Mouse (Mus musculus): ENCODE results near the gene Klhl32.
A peak's percentile ranks its signal among the peaks of the same experiment; 100 is the strongest.

Klhl32 gene

GRCm38 (mm10) chr4:24631177-24631911 lies 219.6 kb downstream of the Klhl32 start:
- no peak for DNase-seq (ENCODE audit: low read depth, low spot score)

GRCm38 (mm10) chr4:24630430-24630829 lies 220.5 kb downstream of the Klhl32 start:
- no peak for DNase-seq (ENCODE audit: low read depth, low spot score)

GRCm38 (mm10) chr4:24627871-24628270 lies 223.1 kb downstream of the Klhl32 start:
- DNase-seq (ENCODE audit: low read depth, low spot score), result no peak

DNA sequence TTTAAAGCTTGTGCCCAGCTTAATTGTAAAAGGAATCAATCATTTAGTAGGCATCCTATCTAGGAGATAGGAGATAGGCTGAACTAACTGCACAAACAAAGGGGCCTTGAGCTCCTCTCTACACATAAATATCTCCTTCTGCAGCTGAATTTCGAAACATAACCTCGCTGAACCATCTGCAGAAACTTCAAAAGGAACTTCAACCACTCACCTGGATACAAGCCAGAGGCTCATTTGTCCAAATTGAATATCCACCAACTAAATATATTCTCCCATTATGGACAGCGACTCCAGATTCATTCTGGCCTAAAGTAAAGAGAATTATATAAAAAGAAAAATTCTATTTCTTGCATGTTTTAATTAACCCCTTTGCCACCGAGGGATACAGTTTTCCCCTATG lies 224.2 kb downstream of the Klhl32 start:
- no peak for DNase-seq (ENCODE audit: low read depth, low spot score)

- DNase-seq (ENCODE audit: low read depth, low spot score), result no peak
Measured at GRCm38 (mm10) chr4:24625951-24626584, 224.9 kb downstream of the Klhl32 start.

DNA sequence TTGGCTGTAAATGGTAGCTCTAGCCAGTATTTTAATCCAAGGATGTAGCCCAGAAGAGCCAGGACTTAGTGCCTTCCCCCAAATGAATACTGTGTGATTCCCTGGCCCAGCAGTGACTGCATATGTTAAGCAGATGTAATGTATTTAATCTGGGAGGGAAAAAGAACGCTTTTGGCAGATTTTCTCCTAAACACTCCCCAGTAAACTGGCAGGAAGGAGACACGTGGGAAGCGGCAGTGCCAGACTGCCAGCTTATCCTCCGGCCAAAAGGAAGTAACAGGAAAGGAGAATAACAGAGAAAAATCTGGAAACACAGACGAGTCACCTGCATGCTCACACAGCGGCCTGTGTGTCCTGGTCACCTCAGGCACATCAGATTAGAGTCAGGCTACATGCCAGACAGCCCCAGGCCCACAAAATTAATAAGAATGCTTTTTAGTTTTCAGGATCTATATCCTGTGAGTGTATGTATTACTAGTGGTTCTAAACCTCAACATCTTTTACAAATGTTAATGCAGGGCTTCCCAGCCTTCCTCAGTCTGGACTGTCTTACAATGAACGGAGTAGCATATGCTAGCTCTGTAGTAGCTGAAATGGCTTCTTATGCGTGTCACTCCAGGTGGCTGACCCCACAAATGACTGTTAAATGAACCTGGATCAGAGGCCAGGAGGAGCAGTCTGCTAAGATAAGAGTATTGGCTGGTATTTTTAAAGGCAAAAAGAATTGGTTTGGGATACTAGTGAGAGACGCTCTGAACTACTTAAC lies 229.3 kb downstream of the Klhl32 start:
- DNase-seq (ENCODE audit: low read depth, low spot score), result no peak

GRCm38 (mm10) chr4:24620440-24620839 lies 230.5 kb downstream of the Klhl32 start:
- no peak for DNase-seq (ENCODE audit: low read depth, low spot score)

- DNase-seq (ENCODE audit: low read depth, low spot score), result no peak
Measured at GRCm38 (mm10) chr4:24620005-24620404, 230.9 kb downstream of the Klhl32 start.

DNA sequence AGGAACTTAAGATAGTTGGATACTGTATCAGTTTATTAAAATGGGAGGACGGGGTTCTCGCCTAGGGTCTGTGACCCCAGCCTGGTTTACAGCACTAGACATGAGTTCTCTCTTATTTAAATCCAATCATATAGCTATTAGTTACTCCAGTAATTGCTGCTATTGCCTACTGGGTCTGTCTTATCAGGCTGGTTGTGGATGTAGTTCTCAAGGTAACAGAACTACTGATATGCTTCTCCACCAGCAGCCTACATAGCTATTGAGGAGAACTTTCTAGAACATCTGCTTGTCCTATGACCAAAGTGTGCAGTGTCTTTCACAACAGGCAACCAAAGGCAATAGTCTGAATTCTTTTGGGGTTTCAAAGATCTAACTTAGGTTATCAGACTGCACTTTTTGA lies 241.4 kb downstream of the Klhl32 start:
- DNase-seq (ENCODE audit: low read depth, low spot score), result no peak

- DNase-seq (ENCODE audit: low read depth, low spot score), result no peak
Measured at GRCm38 (mm10) chr4:24609085-24609484, 241.8 kb downstream of the Klhl32 start.

GRCm38 (mm10) chr4:24601711-24602110 lies 249.2 kb downstream of the Klhl32 start:
- no peak for DNase-seq (ENCODE audit: low read depth, low spot score)

GRCm38 (mm10) chr4:24598637-24599036 lies 252.3 kb downstream of the Klhl32 start:
- DNase-seq (ENCODE audit: low read depth, low spot score), result no peak

DNA sequence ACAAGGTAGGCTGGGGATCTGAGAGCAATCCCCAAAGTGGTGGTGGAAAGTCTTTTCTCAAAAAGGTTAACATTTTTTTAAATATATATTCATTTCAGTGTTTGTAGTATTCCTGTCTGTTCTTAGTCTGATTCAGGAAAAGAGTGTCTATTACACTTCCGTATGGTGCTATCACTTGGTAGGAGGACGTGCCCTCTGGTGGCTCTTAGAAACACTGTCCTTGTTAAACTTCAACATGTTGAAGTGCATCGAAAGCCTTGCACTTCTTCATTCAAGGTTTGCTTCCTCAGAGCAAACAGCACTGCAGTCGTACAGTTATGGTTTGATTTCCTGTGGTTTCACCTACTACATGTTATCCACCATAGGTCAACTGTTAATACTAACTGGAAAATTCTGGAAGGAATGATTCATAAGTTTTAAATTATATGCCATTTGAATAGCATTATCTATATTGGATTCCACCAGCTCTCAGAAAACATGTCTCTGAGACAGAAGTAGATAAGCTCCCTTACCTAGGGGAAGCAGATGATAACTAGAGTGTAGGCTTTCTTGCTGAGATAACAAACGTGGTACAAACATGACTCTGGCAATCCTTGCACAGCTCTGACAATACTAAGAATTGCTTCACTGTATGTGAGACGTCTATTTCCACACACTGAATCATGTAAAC lies 253.8 kb downstream of the Klhl32 start:
- no peak for DNase-seq (ENCODE audit: low read depth, low spot score)

GRCm38 (mm10) chr4:24594824-24595223 lies 256.1 kb downstream of the Klhl32 start:
- DNase-seq (ENCODE audit: low read depth, low spot score), result no peak

- DNase-seq (ENCODE audit: low read depth, low spot score), result no peak
Measured at GRCm38 (mm10) chr4:24583997-24584396, 266.9 kb downstream of the Klhl32 start.

DNA sequence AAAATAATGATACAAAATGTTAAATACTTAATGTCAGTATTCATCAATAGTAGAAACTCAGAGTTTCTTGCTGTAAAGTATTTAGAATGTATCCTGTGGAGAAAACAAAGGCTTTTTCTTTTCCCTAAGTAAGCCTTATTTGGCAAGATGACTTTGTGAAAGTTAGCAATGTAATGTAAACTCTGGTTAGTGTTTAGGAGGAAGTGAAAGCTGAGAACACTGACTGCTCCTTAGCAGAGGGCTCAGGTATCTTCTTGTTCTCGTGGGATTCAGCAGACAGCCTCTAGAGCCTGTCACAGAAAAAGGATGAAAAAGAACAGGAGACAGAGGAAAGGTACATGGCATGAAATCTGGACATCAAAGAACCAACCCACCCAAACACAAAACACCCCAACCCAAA lies 268.6 kb downstream of the Klhl32 start:
- DNase-seq (ENCODE audit: low read depth, low spot score), result peak; percentile 37

- DNase-seq (ENCODE audit: low read depth, low spot score), result no peak
Measured at GRCm38 (mm10) chr4:24577594-24577993, 273.3 kb downstream of the Klhl32 start.

DNA sequence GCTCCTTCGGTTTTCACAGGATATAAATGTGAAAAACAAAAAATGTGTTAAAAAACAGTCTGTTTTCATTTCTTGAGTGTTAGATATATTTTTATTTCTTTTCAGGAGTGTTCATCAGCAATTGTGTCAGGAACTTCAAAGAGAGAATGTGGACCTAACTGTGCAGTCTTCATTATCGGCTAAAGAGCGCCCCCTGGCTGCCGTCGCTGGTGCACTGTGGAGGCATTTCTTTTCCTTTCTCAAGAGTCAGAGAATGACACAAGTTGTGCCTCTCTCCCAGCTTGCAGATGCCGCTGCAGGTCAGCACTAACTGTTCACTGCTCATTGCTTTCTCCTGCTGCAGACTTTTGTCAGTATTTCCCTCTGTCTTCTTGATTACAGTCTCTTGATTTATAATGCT lies 276.6 kb downstream of the Klhl32 start:
- DNase-seq (ENCODE audit: low read depth, low spot score), result peak; percentile 73

DNA sequence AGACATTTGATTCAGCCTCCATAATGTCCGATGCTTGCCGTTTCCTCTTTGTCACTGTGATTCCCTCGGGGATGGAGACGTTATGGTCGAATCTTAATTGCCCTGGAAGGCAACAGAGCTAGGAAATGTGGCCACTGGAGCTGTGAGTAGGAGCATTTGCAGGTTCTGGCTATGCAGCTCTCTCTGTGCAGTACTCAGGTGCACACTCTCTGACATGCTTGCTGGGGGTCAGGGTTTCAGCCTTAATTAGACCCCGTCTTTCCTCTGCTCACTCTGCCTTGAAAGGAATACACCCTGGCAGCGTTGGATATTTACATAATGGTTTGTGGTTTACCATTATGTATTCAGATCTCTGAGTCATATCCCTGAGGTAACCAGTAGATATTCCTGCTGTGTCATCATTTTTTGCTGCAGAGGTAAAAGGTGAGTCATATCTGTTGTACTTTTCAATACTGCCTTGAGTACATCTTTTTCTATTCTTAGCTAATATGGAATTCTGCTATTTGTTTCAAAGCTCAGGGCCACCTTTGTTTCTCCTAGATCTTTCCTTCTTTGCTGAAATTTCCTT lies 281.9 kb downstream of the Klhl32 start:
- no peak for DNase-seq (ENCODE audit: low read depth, low spot score)

DNA sequence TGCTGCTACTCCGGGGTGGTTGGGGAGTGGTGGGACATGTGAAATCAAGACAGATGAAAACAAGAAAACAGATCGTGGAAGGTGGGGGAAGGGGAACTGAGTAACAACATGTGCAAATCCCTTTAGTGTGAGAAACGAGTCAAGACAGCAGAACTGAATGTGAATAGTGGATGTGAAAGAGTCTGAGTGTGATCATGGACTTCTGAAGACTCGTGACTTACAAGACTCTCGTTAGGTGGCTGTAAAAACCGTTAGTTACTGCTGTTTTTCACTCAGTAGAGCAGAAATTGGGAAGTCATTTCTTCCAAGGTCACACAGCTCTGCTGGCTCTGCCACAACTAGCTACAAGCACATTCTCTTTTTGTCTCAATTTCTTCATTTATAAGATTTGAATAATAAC lies 282.9 kb downstream of the Klhl32 start:
- DNase-seq (ENCODE audit: low read depth, low spot score), result peak; percentile 66
